Mouse (Mus musculus): Measurements from ENCODE around the gene Twf2.

Gene Twf2

DNA sequence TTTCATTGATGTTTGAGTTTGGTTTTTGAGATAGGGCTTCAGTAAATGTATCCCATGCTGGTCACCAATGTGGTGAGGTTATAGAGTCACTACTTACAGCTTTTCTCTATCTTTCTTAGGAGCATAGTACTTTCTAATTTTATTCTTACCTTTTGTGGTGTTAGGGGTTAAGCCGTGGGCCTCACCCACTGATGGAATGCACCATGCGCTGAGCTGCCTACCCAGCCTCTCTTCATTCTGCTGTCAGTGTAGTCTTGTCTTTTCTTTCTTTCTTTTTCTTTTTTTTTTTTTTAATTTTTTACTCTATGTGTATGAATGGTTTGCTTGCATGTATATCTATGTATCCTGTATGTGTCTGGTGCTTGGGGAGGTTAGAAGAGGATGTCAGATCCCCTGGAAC, 23.5 kb upstream of the Twf2 start:
- DNase-seq (ENCODE audit: low spot score) = no peak

DNA sequence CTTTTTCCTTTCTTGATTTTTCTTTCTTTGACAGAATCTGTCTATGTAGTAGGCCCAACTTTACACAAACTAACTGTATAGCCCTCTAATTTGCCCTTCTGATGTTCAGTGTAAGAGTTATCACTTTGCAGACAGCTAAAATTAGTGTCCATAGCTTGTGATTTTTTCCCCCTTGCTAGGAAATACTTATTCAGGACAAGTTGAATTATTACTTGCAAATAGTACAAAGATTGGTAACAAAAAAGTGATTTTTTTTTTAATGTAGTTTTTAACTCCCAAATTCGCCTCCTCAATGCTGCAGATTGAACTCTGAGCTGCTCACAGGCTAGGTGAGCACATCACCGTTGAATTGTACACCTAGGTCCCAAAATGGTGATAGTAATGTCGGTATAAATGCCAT, 22.9 kb upstream of the Twf2 start:
- no peak for DNase-seq (ENCODE audit: low spot score)

DNA sequence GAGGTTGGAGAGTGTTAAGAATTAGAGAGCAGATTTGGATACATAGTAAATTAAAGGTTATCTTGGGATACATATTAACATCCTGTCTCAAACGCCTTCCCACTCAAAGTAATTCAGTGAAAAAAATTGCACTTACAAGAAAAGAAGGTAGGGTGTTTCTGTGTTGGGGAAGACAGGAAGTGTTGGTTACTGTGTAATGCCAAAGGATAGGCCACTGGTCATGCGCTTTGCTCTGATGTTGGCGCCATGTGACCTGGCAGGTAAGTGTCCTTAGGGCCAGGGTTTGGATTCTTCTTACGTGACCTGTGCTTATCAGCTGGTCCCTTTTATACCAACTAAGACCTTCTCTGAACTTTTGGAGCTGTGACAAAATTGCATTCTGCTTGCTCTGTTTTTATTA, 20.8 kb upstream of the Twf2 start:
- no peak for DNase-seq (ENCODE audit: low spot score)

DNA sequence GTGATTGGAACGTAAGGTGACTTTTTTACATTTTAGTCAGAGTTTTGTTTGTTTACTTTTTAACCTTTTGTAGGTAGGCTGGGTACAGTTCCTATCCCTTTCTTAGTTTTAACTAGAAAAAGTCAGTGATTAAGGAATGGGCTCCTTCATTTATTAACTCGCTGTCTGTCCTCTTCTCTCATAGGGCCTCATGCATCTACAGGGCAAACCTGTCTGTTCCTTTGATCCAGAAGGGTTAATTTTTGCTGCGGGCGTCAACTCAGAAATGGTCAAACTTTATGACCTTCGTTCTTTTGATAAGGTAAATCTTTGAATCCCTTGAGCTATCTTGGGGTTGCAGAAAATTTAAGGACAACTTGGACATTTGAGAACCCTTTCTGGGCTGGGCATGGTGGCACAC, 18.9 kb upstream of the Twf2 start:
- no peak for DNase-seq (ENCODE audit: low spot score)

DNA sequence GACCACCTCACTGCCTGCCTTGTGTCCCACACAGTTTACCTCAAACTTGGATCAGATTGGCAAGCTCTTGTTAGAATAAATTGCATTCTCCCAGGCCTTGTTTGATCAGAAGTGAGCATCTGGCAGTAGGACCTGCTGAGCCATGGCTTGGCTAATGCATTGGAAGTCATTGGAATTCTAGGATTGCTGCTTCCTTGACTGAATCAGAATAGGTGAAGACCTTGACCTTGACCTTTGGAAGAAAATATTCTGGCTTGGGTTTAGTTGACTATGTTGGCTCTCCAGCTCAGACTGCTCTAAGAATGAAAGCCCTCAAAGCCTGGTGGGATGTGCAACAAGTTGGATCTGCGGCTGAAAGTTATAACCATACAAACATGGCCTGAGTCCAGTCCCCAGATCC, 11.6 kb upstream of the Twf2 start:
- no peak for DNase-seq (ENCODE audit: low spot score)

DNA sequence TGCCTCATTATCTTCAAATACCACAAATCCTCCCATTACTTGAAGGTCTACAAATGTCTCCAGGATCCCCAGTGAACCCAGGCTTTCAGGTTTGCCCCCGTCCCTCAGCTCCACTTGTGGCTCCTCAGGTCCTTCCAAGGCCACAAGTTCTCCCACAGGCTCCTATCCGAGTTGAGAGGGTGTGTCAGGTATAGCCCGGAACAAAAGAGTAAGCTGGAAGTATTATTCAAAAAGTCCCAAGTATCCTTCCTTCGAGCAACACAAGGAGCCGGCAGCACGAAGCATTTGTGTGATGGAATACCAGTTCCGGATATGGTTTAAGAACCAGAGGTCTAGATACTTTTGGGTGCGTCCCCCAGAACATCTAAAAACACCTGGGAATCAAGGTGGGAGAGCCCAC, 10.9 kb upstream of the Twf2 start:
- DNase-seq (ENCODE audit: low spot score) = no peak

DNA sequence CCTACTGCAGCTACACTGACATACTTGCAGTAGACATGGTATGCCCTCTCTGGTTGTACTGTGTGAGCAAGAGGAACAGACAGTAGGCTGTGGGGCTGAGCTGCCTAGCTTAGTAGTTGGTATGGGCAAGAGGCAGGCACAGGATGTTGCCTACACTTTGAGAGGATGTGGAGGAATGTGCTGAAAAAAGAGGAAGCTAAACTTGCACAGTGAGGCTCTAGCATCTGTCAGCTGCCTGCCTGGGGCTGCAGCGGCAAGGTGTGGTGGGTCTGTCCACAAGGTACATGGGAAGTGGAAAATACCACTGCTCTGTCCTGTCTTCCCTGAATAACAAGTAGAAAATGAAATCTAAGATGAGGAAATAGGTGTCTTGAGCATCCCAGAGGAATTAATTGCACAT, 9.9 kb upstream of the Twf2 start:
- no peak for DNase-seq (ENCODE audit: low spot score)

DNA sequence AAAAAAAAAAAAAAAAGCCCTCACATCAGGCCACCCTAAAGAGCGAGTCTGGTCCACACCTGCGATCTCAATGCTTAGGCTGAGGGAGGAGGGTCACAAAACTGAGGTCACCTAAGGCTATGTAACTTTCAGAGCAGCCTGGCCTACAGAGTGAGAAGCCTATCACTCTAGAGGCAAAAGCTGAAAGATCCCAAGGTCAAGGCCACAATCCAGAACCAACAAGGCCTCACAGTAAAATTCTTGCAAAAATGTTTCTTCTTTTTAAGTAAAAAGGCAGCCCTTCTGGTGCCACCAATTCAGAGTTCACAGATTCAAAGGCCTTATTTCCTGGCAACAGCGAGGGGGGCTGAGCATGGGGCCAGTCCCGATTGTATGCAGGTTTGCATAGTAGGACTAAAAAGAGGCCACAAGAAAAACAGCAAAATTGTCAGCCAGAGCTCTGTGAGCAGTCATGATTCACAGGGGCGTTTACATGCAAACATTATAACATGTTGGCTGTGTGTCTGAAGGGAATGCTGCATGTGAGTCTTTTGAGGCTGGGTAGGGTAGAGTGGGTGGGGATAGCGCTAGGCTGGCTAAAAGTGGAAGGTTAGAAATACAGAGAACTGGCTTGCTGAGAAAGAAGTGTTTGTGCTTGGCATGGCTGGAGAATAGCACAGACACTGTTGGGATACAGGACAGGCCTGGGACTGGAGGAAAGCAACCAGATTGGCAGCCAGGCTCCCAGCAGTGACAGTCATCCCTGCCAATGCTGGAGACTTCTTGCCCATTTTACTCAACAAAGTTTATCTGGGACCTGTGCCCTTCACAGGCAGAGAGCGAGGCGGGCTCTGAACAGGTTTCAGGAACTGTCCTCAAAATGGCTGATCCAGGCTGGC, 8.7 kb upstream of the Twf2 start:
- DNase-seq (ENCODE audit: low spot score) = no peak

DNA sequence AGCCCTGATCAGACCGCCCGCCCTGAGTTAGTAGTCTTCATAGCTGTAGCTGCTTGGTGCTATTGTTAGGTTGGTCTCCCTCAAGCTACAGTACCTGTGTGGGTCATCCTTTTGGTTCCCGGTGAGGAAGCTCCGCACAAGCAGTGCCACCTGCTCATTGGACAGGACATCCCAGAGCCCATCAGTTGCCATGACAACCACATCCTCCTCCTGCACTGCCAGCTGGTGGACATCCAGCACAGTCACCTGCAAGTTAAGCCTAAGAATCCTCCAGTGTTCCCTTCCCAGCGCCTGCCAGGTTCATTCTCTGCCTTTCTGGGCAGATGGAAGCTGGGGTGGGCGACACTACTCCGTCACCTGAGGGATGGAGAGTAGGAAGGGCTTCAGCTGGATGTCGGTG, 7.2 kb upstream of the Twf2 start:
- DNase-seq (ENCODE audit: low spot score) = no peak

DNA sequence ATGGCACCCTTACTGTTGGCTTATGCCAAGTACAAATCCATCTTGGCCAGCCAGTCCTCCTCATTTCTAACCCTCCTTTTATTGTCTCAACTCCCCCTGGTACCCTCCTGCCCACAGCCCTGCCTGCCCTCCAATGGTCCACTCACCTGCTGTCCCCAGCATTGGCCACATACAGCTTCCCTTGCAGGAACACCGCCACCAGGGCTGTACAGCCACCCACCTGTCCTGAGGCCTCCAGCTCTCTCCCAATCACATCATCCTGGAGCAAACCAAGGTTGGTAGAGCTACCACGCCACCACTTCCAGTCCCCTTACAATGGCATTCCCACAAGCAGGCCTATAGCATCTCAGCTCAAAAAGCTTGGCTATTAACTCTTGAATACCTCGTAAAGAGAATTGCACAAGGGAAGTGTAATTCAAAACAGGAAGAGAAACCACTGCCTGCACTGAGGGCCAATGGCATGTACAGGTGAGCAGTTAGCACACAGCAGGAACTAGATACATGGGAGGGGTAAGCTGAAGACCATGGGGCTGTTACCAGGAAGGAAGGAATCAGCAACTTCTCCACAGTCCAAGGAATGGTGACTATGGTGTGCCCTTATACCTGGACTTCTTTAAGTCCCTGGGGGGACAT, 5.7 kb upstream of the Twf2 start:
- no peak for DNase-seq (ENCODE audit: low spot score)

DNA sequence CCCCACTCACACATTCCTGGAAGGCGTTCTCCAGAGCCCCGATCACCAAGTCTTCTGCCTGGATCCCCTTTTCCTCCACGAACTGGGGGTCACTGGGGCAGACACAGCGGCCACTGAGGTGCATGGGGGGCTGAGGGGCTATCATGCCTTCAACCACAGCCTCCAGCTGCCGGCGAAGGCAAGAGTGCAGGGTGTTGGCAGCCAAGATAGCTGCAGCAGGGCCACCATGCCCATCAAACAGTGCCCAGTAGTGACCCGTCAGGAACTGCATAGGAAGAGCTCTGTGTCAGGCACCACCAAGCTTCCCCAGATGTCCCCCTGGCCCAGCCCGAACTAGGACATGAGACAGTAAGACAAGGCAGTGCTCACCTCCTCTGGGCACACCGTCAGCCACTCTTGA, 5.2 kb upstream of the Twf2 start:
- DNase-seq (ENCODE audit: low spot score) = no peak

DNA sequence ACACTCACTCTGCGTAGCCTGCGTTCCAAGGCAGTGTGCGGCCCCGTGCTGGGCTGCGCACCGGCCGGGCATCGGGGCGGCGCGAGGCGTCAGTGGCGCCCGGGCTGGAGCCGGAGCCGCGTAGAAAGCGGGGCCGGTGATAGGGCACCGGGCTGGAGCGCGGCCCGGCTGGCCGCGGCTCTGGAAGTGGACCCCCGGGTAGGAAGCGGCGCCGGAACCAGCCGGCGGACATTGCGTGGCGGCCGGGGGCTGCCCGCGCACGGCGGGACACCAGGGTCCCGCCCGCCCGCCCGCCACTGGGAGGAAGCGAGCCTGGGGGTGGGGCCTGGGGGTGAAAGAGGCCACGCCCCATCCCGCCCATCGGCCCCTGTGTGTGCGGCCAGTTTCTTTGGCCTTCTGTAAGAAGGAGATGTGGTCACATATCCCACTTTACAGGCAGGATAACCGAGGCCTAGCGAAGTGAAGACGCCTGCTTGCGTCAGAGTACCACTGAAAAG, 3.9 kb upstream of the Twf2 start:
- DNase-seq (ENCODE audit: low spot score) = no peak

DNA sequence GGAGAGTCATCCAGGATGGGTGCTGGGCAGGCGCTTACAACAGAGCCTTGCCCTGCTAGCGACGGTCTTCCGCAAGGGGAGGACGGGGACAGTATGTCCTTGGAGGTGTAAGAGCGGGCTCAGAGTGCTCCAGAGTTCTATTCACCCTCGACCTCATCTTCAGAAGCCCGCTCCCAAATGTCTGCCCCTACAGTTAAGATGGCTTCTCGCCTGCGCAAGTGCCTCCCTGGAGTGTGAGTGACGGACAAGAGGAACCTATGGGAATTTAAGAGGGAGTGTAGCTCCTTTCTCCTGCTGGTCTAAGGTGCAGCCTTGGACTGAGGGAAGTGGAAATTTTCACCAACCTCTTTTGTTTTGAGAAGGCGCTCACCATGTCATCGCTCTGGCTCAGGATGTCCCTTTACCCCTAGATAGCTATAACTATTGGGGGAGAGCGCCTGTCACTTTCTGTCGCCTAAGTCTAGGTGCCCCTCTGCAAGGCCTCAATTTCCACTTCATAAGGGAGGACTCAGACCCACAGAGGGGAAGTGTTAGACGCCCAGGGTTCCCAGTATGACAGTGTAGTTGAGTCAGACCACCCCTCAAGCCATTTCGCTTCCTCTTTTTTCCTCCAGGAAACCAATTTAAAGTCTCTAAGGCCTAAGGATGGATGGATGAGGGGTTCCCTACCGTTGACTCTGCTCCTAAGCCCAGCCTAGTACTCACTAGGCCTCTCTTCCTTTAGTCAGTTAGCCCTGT, 3.2 kb upstream of the Twf2 start, which contains the start of gene Ppm1m:
Gene Ppm1m, minus strand, starts transcription at position 212 of the 738 bp plus-strand sequence.
- no peak for DNase-seq (ENCODE audit: low spot score)

DNA sequence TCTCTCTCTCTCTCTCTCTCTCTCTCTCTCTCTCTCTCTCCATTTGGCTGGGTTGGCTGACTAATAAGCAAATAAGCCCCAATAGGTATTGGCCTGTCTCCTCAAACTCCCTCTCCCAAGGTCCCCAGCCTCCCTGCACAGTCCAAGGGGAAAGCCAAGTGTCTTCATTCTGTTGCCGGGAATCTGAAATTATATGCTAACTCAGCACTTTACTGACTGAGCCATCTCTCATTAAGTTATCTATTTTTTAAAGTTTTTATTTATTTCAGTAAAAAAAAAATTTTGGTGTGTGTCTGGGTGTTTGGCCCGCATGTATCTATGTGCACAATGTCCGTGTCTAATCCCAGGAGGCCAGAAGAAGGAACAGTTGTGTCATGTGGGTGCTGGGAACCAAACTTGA, 1.0 kb upstream of the Twf2 start:
- no peak for DNase-seq (ENCODE audit: low spot score)

DNA sequence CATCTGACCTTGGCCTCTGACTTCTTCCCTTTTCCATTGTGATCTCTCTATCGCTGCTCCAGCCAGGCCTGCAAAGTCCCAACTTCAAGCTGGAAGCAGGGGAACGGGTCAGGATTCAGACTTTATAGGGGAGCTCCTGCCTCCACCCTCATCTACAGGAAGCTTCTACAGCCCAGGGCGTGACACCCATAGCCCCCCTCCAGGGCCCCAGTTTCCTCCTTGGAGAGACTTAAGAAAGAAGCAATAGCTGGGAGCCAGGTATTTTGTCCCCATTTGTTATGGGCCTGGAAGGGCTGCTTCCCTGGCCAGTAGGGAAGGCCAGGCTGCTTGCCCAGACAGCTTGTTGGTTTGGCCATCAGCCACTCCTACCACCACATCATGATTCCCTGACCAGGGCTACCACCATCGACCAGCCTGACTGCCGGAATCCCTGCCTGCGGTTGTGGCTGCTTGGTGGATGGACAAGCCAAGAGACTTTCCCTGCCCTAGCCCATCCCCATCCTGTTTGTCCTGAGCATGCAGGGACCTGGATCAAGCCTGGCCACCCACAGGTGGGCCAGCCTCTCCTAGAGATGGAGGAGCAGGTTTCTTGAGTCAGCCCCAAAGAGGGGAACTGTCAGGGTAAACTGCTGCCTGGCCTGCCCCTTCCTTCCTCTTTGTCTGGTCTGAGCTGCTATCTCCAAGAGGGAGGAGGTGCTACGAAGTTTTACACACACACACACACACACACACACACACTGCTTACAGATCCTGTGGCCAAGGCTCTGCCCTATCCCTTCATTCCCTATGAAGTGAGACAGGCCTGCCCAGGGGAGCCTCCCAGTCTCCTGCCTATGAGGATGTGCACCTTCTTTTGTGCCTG, 1.3 kb downstream of the Twf2 start:
- DNase-seq (ENCODE audit: low spot score) = no peak

DNA sequence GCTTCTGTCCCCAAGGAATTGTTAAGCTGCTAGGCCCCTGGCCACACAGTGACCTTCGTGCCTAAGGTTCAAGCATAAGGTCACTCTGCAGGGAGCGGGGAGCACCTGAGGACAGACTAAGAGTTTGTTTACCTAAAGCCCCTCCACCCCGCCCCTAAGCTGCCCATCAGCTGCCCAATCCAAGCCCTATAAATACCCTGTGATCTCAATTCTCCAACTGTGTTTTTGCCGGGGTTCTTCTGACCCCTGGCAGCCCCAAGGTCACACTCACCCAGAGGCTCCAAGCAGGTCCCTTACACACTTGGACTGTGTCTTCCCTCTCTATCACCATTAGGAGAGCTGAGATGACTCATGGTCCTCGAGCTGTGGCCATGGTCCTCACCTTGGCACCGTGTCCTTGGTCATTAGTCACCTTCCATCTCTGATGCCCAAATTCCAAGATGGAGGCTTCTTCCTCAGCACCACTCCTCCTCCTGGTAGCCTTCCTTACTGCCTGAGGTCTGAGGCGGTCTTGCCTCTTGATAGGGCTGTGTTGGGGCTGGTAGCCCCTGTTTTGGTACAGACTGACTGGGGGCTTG, 2.9 kb downstream of the Twf2 start:
- no peak for DNase-seq (ENCODE audit: low spot score)

DNA sequence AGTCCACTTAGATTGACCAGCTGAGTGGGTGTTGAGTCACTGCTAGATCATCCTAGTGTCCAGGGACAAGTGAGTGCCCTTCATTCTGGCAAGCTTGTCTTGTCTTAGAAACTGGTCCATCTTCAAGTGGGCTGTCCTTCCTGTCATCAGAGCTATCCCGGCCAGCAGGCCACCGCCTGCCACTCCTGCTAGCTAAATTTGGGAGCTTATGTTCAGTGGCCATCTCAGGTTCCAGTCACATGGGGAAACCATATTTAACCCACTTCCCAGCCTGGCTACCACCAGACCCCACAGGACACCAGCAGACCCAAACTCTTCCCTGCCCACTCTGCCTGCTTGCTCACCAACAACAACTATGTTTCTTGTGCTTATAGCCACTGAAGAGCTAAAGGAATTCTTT, 3.6 kb downstream of the Twf2 start:
- no peak for DNase-seq (ENCODE audit: low spot score)

DNA sequence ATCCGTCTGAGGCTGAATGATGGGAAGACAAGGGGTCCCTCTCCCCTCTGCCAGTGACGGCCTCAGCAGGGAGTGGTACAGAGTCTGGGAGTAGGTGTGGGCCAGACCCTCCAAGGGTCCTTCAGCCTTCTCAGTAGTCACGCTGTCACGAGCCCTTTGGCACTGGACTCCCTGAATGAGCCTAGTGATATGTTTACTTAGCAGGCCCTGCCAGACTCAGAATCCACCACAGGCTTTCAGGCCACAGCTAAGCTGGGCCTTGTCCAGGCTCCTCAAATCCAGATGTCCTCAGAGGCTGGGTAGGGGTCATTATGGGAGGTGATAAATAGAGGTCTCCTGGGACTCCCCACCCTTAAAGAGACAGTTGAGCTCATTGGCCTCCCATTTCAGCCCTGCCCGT, 5.3 kb downstream of the Twf2 start:
- no peak for DNase-seq (ENCODE audit: low spot score)

DNA sequence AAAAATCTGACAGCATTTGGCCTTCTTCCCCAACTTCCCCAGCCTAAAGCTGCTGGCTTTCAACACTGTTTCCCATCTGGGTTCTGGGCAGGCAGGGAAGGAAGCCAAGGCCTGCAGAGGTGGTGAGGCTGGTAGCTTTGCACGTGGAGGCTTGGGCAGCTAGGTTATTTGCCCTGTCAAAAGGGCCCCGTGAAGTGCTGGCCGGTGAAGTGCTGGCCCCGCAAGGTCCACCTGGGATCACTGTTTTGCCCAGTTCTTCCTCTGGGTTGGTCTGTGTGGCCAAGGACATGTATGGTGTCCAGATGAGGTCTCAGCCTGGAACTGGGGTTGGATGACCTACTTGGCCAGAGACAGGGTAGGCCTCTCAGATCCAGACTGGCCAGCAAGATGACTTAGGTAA, 7.0 kb downstream of the Twf2 start:
- no peak for DNase-seq (ENCODE audit: low spot score)

DNA sequence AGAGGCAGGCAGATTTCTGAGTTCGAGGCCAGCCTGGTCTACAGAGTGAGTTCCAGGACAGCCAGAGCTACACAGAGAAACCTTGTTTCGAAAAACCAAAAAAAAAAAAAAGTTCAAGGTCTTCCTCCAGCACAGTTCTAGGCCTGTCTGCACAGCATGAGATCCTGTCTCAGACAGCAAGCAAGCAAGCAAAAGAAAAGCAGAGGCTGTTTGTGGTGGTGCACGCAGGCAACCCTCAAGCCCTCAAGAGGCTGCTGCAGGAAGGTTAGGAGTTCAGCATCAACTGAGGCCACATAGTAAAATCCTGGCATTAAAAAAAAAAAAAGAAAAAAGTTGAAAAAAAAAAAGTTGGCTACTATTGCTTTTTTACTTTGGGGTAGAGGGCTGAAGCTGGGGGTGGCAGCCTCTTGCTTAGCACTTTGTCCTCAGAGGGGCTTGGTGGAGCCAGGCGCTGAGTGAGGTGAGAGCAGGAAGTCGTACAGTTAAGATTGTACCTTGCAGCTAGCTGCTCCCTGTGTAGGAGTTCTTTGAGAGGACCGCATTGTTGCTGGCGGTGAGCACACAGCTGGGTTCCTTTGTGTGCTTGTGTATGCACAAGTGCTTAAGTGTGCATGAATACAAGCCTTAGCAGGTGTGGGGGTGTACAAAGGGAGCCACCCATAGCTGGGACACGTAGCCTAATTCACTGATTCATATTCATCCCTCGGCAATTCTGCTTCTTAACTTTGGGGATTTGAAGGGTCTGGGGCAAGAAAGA, 8.1 kb downstream of the Twf2 start:
- no peak for DNase-seq (ENCODE audit: low spot score)

Measured in left cerebral cortex, adult 11 months (tissue).